Mouse (Mus musculus) inflammation-experienced regulatory T-cells, adult 16 weeks (primary cell): Measurements from ENCODE around the gene Hmga1b. TPM values are rescaled to one million over a fixed set of nuclear protein-coding genes. Genes with fewer than 3 reads are reported as not detected.

Source experiments
- polyA plus RNA-seq: library from polyadenylated mRNA; unstranded; fragments of 100-300 nt; shearing (Covaris generic); gene quantifications from one replicate; pipeline ENCODE4 v1.2.1, GENCODE M21; 2017

Hmga1b gene
- 34.4 TPM for polyA plus RNA-seq

GRCm38 (mm10) chr11:120762672-120763041, at the start of gene Hmga1b:
Gene Hmga1b, plus strand, starts transcription at chr11:120762794.

GRCm38 (mm10) chr11:120713580-120714518, 48.7 kb upstream of the Hmga1b start, which contains the start of the genes Cenpx and Lrrc45:
Gene Cenpx, minus strand, starts transcription at chr11:120713738.
Gene Lrrc45, plus strand, starts transcription at chr11:120713925.

GRCm38 (mm10) chr11:120721124-120722066, 41.2 kb upstream of the Hmga1b start, which contains the start of gene Rac3:
Gene Rac3, plus strand, starts transcription at chr11:120721470.

GRCm38 (mm10) chr11:120727169-120727527, 35.4 kb upstream of the Hmga1b start, which contains the start of gene Dcxr:
Gene Dcxr, minus strand, starts transcription at chr11:120727281.

GRCm38 (mm10) chr11:120731858-120732680, 30.5 kb upstream of the Hmga1b start, which contains the start of gene Cbr2:
Gene Cbr2, minus strand, starts transcription at chr11:120732114.

GRCm38 (mm10) chr11:120784064-120784791, 21.6 kb downstream of the Hmga1b start, which contains the start of the genes Rfng and Gps1:
Gene Rfng, minus strand, starts transcription at chr11:120784207.
Gene Gps1, plus strand, starts transcription at chr11:120784272.

GRCm38 (mm10) chr11:120795756-120796613, 33.4 kb downstream of the Hmga1b start, which contains the start of gene Dus1l:
Gene Dus1l, minus strand, starts transcription at chr11:120796403.

Other genes with a start within 250 kb of the Hmga1b start
- not detected for gene Gcgr, start 232.1 kb upstream of the Hmga1b start, polyA plus RNA-seq
- 124 TPM for gene Mcrip1, start 213.1 kb upstream of the Hmga1b start, polyA plus RNA-seq
- gene Ppp1r27, start 211.7 kb upstream of the Hmga1b start, polyA plus RNA-seq, result not detected
- 279 TPM for gene P4hb, start 189.5 kb upstream of the Hmga1b start, polyA plus RNA-seq
- 896 TPM for gene Arhgdia, start 181.2 kb upstream of the Hmga1b start, polyA plus RNA-seq
- gene Alyref, start 164.4 kb upstream of the Hmga1b start, polyA plus RNA-seq, result 6.6 TPM
- 129 TPM for gene Anapc11, start 164.4 kb upstream of the Hmga1b start, polyA plus RNA-seq
- 1.3 TPM for gene Npb, start 154.3 kb upstream of the Hmga1b start, polyA plus RNA-seq
- 170 TPM for gene Pcyt2, start 144.9 kb upstream of the Hmga1b start, polyA plus RNA-seq
- 233 TPM for gene Sirt7, start 137.6 kb upstream of the Hmga1b start, polyA plus RNA-seq
- 12.0 TPM for gene Mafg, start 129.2 kb upstream of the Hmga1b start, polyA plus RNA-seq
- gene Pycr1, start 119.0 kb upstream of the Hmga1b start, polyA plus RNA-seq, result 1.00 TPM
- not detected for gene Myadml2, start 114.6 kb upstream of the Hmga1b start, polyA plus RNA-seq
- not detected for gene Notum, start 101.6 kb upstream of the Hmga1b start, polyA plus RNA-seq
- 141 TPM for gene Aspscr1, start 89.8 kb upstream of the Hmga1b start, polyA plus RNA-seq
- gene Cenpx, start 49.1 kb upstream of the Hmga1b start, polyA plus RNA-seq, result 128 TPM
- gene Lrrc45, start 48.9 kb upstream of the Hmga1b start, polyA plus RNA-seq, result 84.9 TPM
- gene Rac3, start 41.3 kb upstream of the Hmga1b start, polyA plus RNA-seq, result 0.27 TPM
- gene Dcxr, start 35.5 kb upstream of the Hmga1b start, polyA plus RNA-seq, result 26.0 TPM
- not detected for gene Cbr2, start 30.7 kb upstream of the Hmga1b start, polyA plus RNA-seq
- gene Rfng, start 21.4 kb downstream of the Hmga1b start, polyA plus RNA-seq, result 3.2 TPM
- gene Gps1, start 21.5 kb downstream of the Hmga1b start, polyA plus RNA-seq, result 168 TPM
- 80.7 TPM for gene Dus1l, start 33.6 kb downstream of the Hmga1b start, polyA plus RNA-seq
- gene Fasn, start 61.8 kb downstream of the Hmga1b start, polyA plus RNA-seq, result 54.9 TPM
- 0.98 TPM for gene Ccdc57, start 170.1 kb downstream of the Hmga1b start, polyA plus RNA-seq
- 18.6 TPM for gene Slc16a3, start 185.7 kb downstream of the Hmga1b start, polyA plus RNA-seq
- 143 TPM for gene Csnk1d, start 228.5 kb downstream of the Hmga1b start, polyA plus RNA-seq